Mouse (Mus musculus): ENCODE results near the gene Tmem260. TPM values are rescaled to one million over a fixed set of nuclear protein-coding genes. Genes with fewer than 3 reads are reported as not detected.

Gene Tmem260
- polyA plus RNA-seq, 1 experiment = 9.3 TPM

DNA sequence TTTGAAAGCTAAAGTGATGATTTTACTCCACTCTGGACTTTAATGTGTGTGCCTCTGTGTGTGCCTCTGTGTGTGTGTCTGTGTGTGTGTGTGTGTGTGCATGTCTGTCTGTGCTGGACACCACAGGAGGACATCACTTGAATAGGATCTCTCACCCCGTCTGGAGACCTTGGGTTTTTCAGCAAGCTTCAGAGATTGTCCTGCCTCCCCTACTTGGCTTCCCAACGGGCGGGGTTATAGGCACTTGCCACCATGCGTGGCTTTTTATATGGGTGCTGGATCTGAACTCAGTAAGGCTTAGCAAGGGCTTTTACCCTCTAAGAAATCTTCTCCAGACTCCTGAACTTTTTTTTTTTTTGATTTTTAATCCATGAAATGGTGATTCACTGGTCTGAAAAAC, 23.5 kb upstream of the Tmem260 start:
- no peak overlapping the region for H3K27ac ChIP-seq (ENCODE audit: control insufficient read depth, insufficient read depth, low read depth, low read length)
- H3K27me3 ChIP-seq (ENCODE audit: control insufficient read depth, insufficient read depth, low read length) = no peaks in the 10 kb centered on the region
- no peak for TF ChIP-seq CTCF (IDR thresholded peaks at IDR 0.05; ENCODE audit: control insufficient read depth, insufficient read depth, insufficient replicate concordance, low read depth, low read length)
- no peak for TF ChIP-seq POLR2A (IDR thresholded peaks at IDR 0.05; ENCODE audit: control insufficient read depth, low read depth, low read length)
- no peaks in the 10 kb centered on the region for H3K36me3 ChIP-seq (ENCODE audit: control insufficient read depth, insufficient read depth, low read length)
- no peaks in the 10 kb centered on the region for H3K4me1 ChIP-seq (ENCODE audit: control insufficient read depth, insufficient read depth, low read length)
- H3K4me3 ChIP-seq (ENCODE audit: control insufficient read depth, low read depth, low read length) = no peak overlapping the region

DNA sequence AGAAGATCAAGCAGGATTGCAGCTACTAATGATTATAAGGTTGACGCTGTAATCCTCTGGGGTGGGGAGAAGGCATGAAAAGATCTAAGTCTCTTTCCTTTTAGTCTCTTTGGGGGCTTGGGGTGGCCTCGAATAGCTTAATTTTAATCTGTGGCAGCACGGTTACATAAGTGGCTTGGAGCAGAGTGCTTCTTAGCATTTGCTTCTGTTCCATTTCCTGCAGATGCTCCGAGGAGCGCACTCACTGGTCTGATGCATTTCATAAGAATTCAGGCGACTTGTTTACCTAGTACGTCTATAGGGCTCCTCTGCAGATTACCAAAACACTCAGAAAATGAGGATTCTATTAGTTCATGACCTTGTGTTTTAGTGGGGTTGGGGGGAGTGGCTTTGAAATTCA, 23.0 kb upstream of the Tmem260 start:
- Histone ChIP-seq H3K27me3 (ENCODE audit: control insufficient read depth, insufficient read depth, low read length) (no peaks in the 10 kb centered on the region), H3K36me3 (ENCODE audit: control insufficient read depth, insufficient read depth, low read length) (no peaks in the 10 kb centered on the region), H3K4me1 (ENCODE audit: control insufficient read depth, insufficient read depth, low read length) (no peaks in the 10 kb centered on the region), H3K4me3 (ENCODE audit: control insufficient read depth, low read depth, low read length) (no peak overlapping the region), H3K27ac (ENCODE audit: control insufficient read depth, insufficient read depth, low read depth, low read length) (no peak overlapping the region)
- TF ChIP-seq CTCF (IDR thresholded peaks at IDR 0.05; ENCODE audit: control insufficient read depth, insufficient read depth, insufficient replicate concordance, low read depth, low read length) (no peak), POLR2A (IDR thresholded peaks at IDR 0.05; ENCODE audit: control insufficient read depth, low read depth, low read length) (no peak)

DNA sequence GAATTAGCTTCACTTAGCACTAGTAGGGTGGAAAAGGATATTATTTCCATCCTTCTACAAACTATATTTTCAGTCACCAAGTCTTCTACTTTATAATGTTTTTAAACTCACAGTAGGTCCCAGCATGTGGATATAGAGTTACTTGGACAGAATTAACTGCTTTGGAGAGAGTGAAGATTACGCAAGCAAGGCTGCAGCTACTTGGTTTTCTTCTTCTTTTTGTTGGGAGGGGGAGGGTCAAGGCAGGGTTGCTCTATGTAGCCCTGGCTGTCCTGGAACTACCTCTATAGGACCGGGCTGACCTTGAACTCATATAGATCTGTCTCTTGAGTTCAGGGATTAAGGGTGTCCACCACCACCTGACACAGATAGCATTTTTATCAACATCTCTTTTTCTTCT, 13.9 kb upstream of the Tmem260 start:
- Histone ChIP-seq H3K4me1 (ENCODE audit: control insufficient read depth, insufficient read depth, low read length) (no peaks in the 10 kb centered on the region), H3K27me3 (ENCODE audit: control insufficient read depth, insufficient read depth, low read length) (no peaks in the 10 kb centered on the region), H3K27ac (ENCODE audit: control insufficient read depth, insufficient read depth, low read depth, low read length) (no peak overlapping the region), H3K4me3 (ENCODE audit: control insufficient read depth, low read depth, low read length) (no peak overlapping the region), H3K36me3 (ENCODE audit: control insufficient read depth, insufficient read depth, low read length) (no peaks in the 10 kb centered on the region)
- TF ChIP-seq CTCF (IDR thresholded peaks at IDR 0.05; ENCODE audit: control insufficient read depth, insufficient read depth, insufficient replicate concordance, low read depth, low read length) = no peak
- TF ChIP-seq POLR2A (IDR thresholded peaks at IDR 0.05; ENCODE audit: control insufficient read depth, low read depth, low read length) = no peak

DNA sequence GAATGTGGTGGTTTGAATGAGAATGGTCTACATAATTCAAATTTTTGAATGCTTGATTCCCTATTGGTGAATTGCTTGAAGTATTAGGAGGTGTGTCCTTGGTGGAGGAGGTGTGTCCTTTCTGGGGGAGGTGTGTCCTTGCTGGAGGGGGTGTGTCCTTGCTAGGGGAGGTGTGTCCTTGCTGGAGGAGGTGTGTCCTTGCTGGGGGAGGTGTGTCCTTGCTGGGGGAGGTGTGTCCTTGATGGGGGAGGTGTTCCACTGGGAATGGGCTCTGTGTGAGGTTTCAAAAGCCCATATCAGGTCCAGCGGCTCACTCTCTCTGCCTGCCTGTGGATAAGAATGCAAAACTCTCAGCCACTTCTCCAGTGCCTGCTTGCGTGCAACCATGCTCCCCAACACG, 2.1 kb upstream of the Tmem260 start:
- no peaks in the 10 kb centered on the region; the same call in 1 of the 2 replicates for H3K4me1 ChIP-seq (ENCODE audit: control insufficient read depth, insufficient read depth, low read length)
- H3K27me3 ChIP-seq (ENCODE audit: control insufficient read depth, insufficient read depth, low read length) = no peaks in the 10 kb centered on the region
- H3K27ac ChIP-seq (ENCODE audit: control insufficient read depth, insufficient read depth, low read depth, low read length) = no peak overlapping the region
- H3K4me3 ChIP-seq (ENCODE audit: control insufficient read depth, low read depth, low read length) = no peak overlapping the region
- no peaks in the 10 kb centered on the region for H3K36me3 ChIP-seq (ENCODE audit: control insufficient read depth, insufficient read depth, low read length)
- TF ChIP-seq POLR2A (IDR thresholded peaks at IDR 0.05; ENCODE audit: control insufficient read depth, low read depth, low read length) = no peak
- no peak for TF ChIP-seq CTCF (IDR thresholded peaks at IDR 0.05; ENCODE audit: control insufficient read depth, insufficient read depth, insufficient replicate concordance, low read depth, low read length)

DNA sequence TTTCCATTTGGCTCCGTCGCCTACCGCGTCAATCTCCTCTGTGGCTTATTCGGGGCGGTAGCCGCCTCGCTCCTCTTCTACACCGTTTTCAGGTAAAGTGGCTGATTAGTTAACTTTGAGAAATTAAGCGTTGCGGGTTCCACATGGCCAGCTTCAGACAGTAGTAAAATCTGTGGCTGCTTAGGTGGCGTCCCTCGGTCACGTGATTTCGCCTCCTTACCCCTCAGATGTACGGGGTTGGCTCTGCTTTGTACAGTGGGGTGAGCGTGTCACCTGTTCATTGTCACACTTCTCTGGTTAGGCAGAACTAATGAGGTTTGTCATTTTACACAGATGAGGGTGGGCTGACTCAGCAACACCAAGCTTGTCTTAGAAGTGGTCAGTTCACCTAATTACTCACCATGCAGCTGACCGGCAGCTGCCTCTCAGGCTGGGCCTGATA, 6.1 kb downstream of the Tmem260 start:
- Histone ChIP-seq H3K4me3 (ENCODE audit: control insufficient read depth, low read depth, low read length) (peak overlapping the region; percentile 52), H3K27me3 (ENCODE audit: control insufficient read depth, insufficient read depth, low read length) (no peaks in the 10 kb centered on the region), H3K4me1 (ENCODE audit: control insufficient read depth, insufficient read depth, low read length) (no peaks in the 10 kb centered on the region; the same call in 1 of the 2 replicates), H3K36me3 (ENCODE audit: control insufficient read depth, insufficient read depth, low read length) (no peaks in the 10 kb centered on the region), H3K27ac (ENCODE audit: control insufficient read depth, insufficient read depth, low read depth, low read length) (no peak overlapping the region)
- no peak for TF ChIP-seq CTCF (IDR thresholded peaks at IDR 0.05; ENCODE audit: control insufficient read depth, insufficient read depth, insufficient replicate concordance, low read depth, low read length)
- TF ChIP-seq POLR2A (IDR thresholded peaks at IDR 0.05; ENCODE audit: control insufficient read depth, low read depth, low read length) = no peak

DNA sequence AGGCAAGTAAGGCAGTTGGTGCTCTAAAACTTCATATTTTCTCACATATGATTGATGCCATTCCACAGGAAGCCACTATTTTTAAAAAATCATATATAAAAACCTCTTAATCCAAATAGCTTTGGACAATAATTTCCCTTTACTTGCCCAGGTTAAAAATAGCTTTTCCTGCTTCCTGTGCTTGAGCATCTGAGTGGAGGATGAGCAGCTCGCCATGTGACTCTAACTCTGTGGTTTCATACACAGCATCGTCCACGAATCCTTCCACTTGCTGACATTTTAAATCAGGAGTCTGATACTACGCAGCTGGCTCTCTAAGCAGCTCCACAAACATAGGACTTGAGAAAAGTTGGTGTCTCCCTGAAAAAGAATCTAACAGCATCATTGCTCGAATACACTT, 7.5 kb downstream of the Tmem260 start:
- H3K27me3 ChIP-seq (ENCODE audit: control insufficient read depth, insufficient read depth, low read length) = no peaks in the 10 kb centered on the region
- no peak overlapping the region for H3K27ac ChIP-seq (ENCODE audit: control insufficient read depth, insufficient read depth, low read depth, low read length)
- TF ChIP-seq POLR2A (IDR thresholded peaks at IDR 0.05; ENCODE audit: control insufficient read depth, low read depth, low read length) = no peak
- TF ChIP-seq CTCF (IDR thresholded peaks at IDR 0.05; ENCODE audit: control insufficient read depth, insufficient read depth, insufficient replicate concordance, low read depth, low read length) = no peak
- no peaks in the 10 kb centered on the region for H3K36me3 ChIP-seq (ENCODE audit: control insufficient read depth, insufficient read depth, low read length)
- H3K4me3 ChIP-seq (ENCODE audit: control insufficient read depth, low read depth, low read length) = no peak overlapping the region
- H3K4me1 ChIP-seq (ENCODE audit: control insufficient read depth, insufficient read depth, low read length) = no peaks in the 10 kb centered on the region

DNA sequence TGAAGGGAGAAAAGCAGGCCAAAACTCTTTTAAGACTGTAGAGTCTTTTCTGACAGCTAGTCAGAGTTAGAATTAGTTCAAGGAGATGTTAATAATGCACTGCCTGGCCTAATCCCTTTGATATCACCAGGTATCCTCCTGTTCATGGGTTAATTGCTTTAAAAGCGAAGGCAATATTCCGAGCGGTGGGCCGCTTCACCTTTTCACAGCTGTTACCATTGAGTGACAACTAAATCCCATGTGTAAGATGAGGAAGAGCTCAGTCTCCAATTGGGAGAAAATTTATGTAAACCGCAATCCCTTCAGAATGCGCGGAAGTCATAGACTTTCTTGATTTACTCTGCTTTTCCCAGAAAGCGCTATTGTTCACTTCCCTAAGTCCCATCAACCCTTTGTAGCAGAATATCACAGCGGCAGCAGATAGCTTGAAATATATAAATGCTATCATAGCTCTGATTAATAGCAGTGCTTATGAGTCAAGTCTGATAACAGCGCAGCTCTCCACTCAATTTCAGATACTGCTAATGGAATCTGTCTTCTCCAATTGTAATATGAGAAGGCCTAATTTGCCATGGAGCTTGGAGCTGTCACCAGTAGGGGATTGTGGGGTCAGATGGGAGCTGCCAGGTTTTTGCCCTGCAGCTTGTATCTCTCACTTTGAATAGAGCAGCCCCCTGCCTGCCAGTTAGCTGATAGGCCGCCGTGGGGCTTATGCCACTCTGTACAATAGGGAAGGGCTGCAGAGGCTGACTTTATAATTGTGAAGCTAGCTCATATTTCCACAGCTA, 10.6 kb downstream of the Tmem260 start:
- H3K4me1 ChIP-seq (ENCODE audit: control insufficient read depth, insufficient read depth, low read length) = no peaks in the 10 kb centered on the region

More for the DNA sequence above, 10.6 kb downstream of the Tmem260 start:
- Histone ChIP-seq H3K36me3 (ENCODE audit: control insufficient read depth, insufficient read depth, low read length) (no peaks in the 10 kb centered on the region), H3K27me3 (ENCODE audit: control insufficient read depth, insufficient read depth, low read length) (no peaks in the 10 kb centered on the region), H3K27ac (ENCODE audit: control insufficient read depth, insufficient read depth, low read depth, low read length) (no peak overlapping the region), H3K4me3 (ENCODE audit: control insufficient read depth, low read depth, low read length) (no peak overlapping the region)
- TF ChIP-seq CTCF (IDR thresholded peaks at IDR 0.05; ENCODE audit: control insufficient read depth, insufficient read depth, insufficient replicate concordance, low read depth, low read length) = no peak
- TF ChIP-seq POLR2A (IDR thresholded peaks at IDR 0.05; ENCODE audit: control insufficient read depth, low read depth, low read length) = no peak
